Mouse (Mus musculus) intestine, embryonic 14.5 days (tissue): ENCODE data around the gene Mettl22. TPM values are rescaled to one million over a fixed set of nuclear protein-coding genes. Genes with fewer than 3 reads are reported as not detected.

ENCODE experiments used
- ATAC-seq: fragments of 200-750 bp; cut with Nextera tagmentation; replicated peaks from 2 replicates; pipeline ENCODE4 v1.8.0; 2017; ENCODE audit warnings: low read depth, moderate number of reproducible peaks, moderate TSS enrichment, moderate library complexity; ENCODE audit not compliant: low FRiP score, low TSS enrichment
- DNase-seq: peaks from one replicate; pipeline ENCODE4 v3.0.0-alpha.2; 2018; ENCODE audit warnings: low spot score
- H3K27ac ChIP-seq: fragments of 300-500 bp; sonication (generic); 2 replicates; pipeline ENCODE4 v1.5.1; 2014; ENCODE audit warnings: low read depth, mild to moderate bottlenecking, control low read depth
- H3K27me3 ChIP-seq: fragments of 300-500 bp; sonication (generic); replicated peaks from 2 replicates; pipeline ENCODE4 v1.6.1; 2014; ENCODE audit warnings: low read length, control low read depth; ENCODE audit not compliant: control insufficient read depth, insufficient read depth
- H3K36me3 ChIP-seq: fragments of 300-500 bp; sonication (generic); 2 replicates; pipeline ENCODE4 v1.6.1; 2014; ENCODE audit warnings: low read length, control low read depth; ENCODE audit not compliant: control insufficient read depth, insufficient read depth
- H3K4me1 ChIP-seq: fragments of 300-500 bp; sonication (generic); replicated peaks from 2 replicates; pipeline ENCODE4 v1.6.1; 2014; ENCODE audit warnings: low read length, control low read depth, mixed read lengths; ENCODE audit not compliant: control insufficient read depth, insufficient read depth
- H3K4me2 ChIP-seq: fragments of 300-500 bp; sonication (generic); 2 replicates; pipeline ENCODE4 v1.6.1; 2014; ENCODE audit warnings: low read length
- H3K4me3 ChIP-seq: fragments of 300-500 bp; sonication (generic); 2 replicates; pipeline ENCODE4 v1.5.1; 2014; ENCODE audit warnings: low read depth, low read length, control low read depth, mixed read lengths
- H3K9ac ChIP-seq: fragments of 300-500 bp; sonication (generic); 2 replicates; pipeline ENCODE4 v1.6.1; 2014; ENCODE audit warnings: mild to moderate bottlenecking, low read length
- H3K9me3 ChIP-seq: fragments of 300-500 bp; sonication (generic); 2 replicates; pipeline ENCODE4 v1.6.1; 2016; ENCODE audit warnings: low read length, control low read depth; ENCODE audit not compliant: control insufficient read depth
- WGBS: fragments of 180-500 bp; shearing (Covaris S2); extraction: QIAGEN DNeasy Blood & Tissue Kit; methylation state at CpG from one replicate; pipeline ENCODE4 v1.1.7; 2014; 5-methylcytosine and 5-hydroxymethylcytosine counted together
- polyA plus RNA-seq: library from polyadenylated mRNA; unstranded; fragments of >200 nt; fragmentation: Nextera tagmentation; extraction: Ambion mirVana; gene quantifications from 2 replicates; pipeline ENCODE4 v1.2.1, GENCODE M21; 2014

Gene Mettl22
- polyA plus RNA-seq, 1 experiment from 2014 or later = 24.5 TPM

GRCm38 (mm10) chr16:8532461-8532860 is 61.9 kb downstream of the Mettl22 start:
- no peaks in the 10 kb centered on the region for H3K4me1 ChIP-seq
- H3K27ac ChIP-seq = no peak overlapping the region
- no peak for DNase-seq
- no peak overlapping the region for H3K9ac ChIP-seq
- H3K9me3 ChIP-seq = no peaks in the 10 kb centered on the region
- peaks cover 3% of the 10 kb centered on the region; the same call in 1 of the 2 replicates for H3K36me3 ChIP-seq
- ATAC-seq = no peak
- H3K4me2 ChIP-seq = no peak overlapping the region
- H3K4me3 ChIP-seq = no peak overlapping the region
- 85% methylated on average over 9 of the region's 9 CpGs for WGBS
- no peaks in the 10 kb centered on the region for H3K27me3 ChIP-seq

- Histone ChIP-seq H3K4me1 (no peaks in the 10 kb centered on the region), H3K9me3 (no peaks in the 10 kb centered on the region), H3K27ac (no peak overlapping the region), H3K4me3 (no peak overlapping the region), H3K9ac (no peak overlapping the region), H3K27me3 (no peaks in the 10 kb centered on the region), H3K36me3 (peaks cover 3% of the 10 kb centered on the region; the same call in 1 of the 2 replicates), H3K4me2 (no peak overlapping the region)
- DNase-seq (no peak), ATAC-seq (no peak)
- WGBS = 72% methylated on average over 7 of the region's 7 CpGs
Measured at GRCm38 (mm10) chr16:8532894-8533293, 62.3 kb downstream of the Mettl22 start.

GRCm38 (mm10) chr16:8533477-8533876 is 62.9 kb downstream of the Mettl22 start:
- Histone ChIP-seq H3K9ac (no peak overlapping the region), H3K27ac (no peak overlapping the region), H3K4me3 (no peak overlapping the region), H3K4me2 (no peak overlapping the region), H3K36me3 (peaks cover 3% of the 10 kb centered on the region; the same call in 1 of the 2 replicates), H3K27me3 (no peaks in the 10 kb centered on the region), H3K9me3 (no peaks in the 10 kb centered on the region), H3K4me1 (no peaks in the 10 kb centered on the region)
- no peak for ATAC-seq
- DNase-seq = no peak
- 87% methylated on average over 6 of the region's 6 CpGs for WGBS

- H3K4me2 ChIP-seq = no peak overlapping the region
- no peak overlapping the region for H3K4me3 ChIP-seq
- no peak overlapping the region for H3K9ac ChIP-seq
- peaks cover 3% of the 10 kb centered on the region; the same call in 1 of the 2 replicates for H3K36me3 ChIP-seq
- ATAC-seq = no peak
- peaks cover 5% of the 10 kb centered on the region; the same call in 1 of the 2 replicates for H3K4me1 ChIP-seq
- no peak for DNase-seq
- H3K9me3 ChIP-seq = no peaks in the 10 kb centered on the region
- H3K27ac ChIP-seq = no peak overlapping the region
- H3K27me3 ChIP-seq = no peaks in the 10 kb centered on the region
- WGBS = 91% methylated on average over 11 of the region's 11 CpGs
Measured at GRCm38 (mm10) chr16:8534466-8535200, 64.0 kb downstream of the Mettl22 start.

GRCm38 (mm10) chr16:8535411-8535810 is 64.8 kb downstream of the Mettl22 start:
- ATAC-seq (no peak), DNase-seq (no peak)
- Histone ChIP-seq H3K27ac (no peak overlapping the region), H3K9ac (no peak overlapping the region), H3K27me3 (no peaks in the 10 kb centered on the region), H3K4me3 (no peak overlapping the region), H3K9me3 (no peaks in the 10 kb centered on the region), H3K4me1 (peaks cover 5% of the 10 kb centered on the region; the same call in 1 of the 2 replicates), H3K36me3 (peaks cover 3% of the 10 kb centered on the region; the same call in 1 of the 2 replicates), H3K4me2 (no peak overlapping the region)
- 92% methylated on average over 6 of the region's 6 CpGs for WGBS

- 38% methylated on average over 9 of the region's 9 CpGs for WGBS
- DNase-seq = no peak
- ATAC-seq = peak; percentile 79
- Histone ChIP-seq H3K9me3 (no peaks in the 10 kb centered on the region), H3K4me2 (no peak overlapping the region), H3K4me1 (peaks cover 5% of the 10 kb centered on the region; the same call in 1 of the 2 replicates), H3K9ac (no peak overlapping the region), H3K4me3 (no peak overlapping the region), H3K27me3 (no peaks in the 10 kb centered on the region), H3K36me3 (no peaks in the 10 kb centered on the region; the same call in 1 of the 2 replicates), H3K27ac (0 out of 2 replicates have a peak overlapping the region, but pooled peaks have one; percentile 18)
Measured at GRCm38 (mm10) chr16:8539150-8539865, 68.7 kb downstream of the Mettl22 start.

Other genes starting within 250 kb of the Mettl22 start
- 0.12 TPM in 1 of 2 replicates, not detected in the other for gene Tmem114, start 45.7 kb upstream of the Mettl22 start, polyA plus RNA-seq
- 38.7 and 41.6 TPM in 2 replicates for gene Abat, start 42.6 kb downstream of the Mettl22 start, polyA plus RNA-seq
- 65.5 and 73.1 TPM in 2 replicates for gene Pmm2, start 166.9 kb downstream of the Mettl22 start, polyA plus RNA-seq
- gene Tmem186, start 166.9 kb downstream of the Mettl22 start, polyA plus RNA-seq = 15.6 and 16.8 TPM in 2 replicates
- gene Carhsp1, start 201.4 kb downstream of the Mettl22 start, polyA plus RNA-seq = 41.5 and 43.4 TPM in 2 replicates
- gene Gm5767, start 210.0 kb downstream of the Mettl22 start, polyA plus RNA-seq = not detected in 2 replicates